Mouse (Mus musculus) heart, adult 2 months (tissue): ENCODE data around the gene Tent5b.

Source experiments
- CTCF ChIP-seq: fragments of 200-600 bp; IDR thresholded peaks from 2 replicates; pipeline ENCODE4 v1.8.1; 2022; ENCODE audit warnings: antibody characterized with exemption, mild to moderate bottlenecking, moderate library complexity
- POLR2A ChIP-seq: fragments of 200-500 bp; IDR thresholded peaks from 2 replicates; pipeline ENCODE4 v1.6.1; 2011; ENCODE audit warnings: mild to moderate bottlenecking, low read depth, low read length, control low read depth; ENCODE audit not compliant: insufficient read depth

GRCm38 (mm10) chr4:133501514-133501913, 21.6 kb downstream of the Tent5b start:
- TF ChIP-seq POLR2A (no peak), CTCF (no peak)
